Mouse (Mus musculus) mouse embryonic stem cell (cell line): ENCODE results near the gene Rcor1.

ENCODE experiments used
- in situ Hi-C, 2 experiments: fragments of 300-500 bp; cut with MboI; formaldehyde crosslinking; loops; 1 replicate in 1 of 2; 3 replicates in 1 of 2; pipeline ENCODE4 v1.14.3; 2019 to 2020; ENCODE audit warnings: low sequenced_read_pairs in 2 of 2, low pct_unique_long_range_greater_than_20kb in 1 of 2, mixed read lengths in 1 of 2; ENCODE audit not compliant: unreplicated experiment in 1 of 2

Rcor1 gene

GRCm38 (mm10) chr12:111018068-111018467 is 21.1 kb upstream of the Rcor1 start:
- in situ Hi-C loops = no loop called here

- in situ Hi-C loops = no loop called here
Observed at GRCm38 (mm10) chr12:111019086-111019485, 20.1 kb upstream of the Rcor1 start.

GRCm38 (mm10) chr12:111021138-111021537 is 18.0 kb upstream of the Rcor1 start:
- in situ Hi-C loops = no loop called here

- in situ Hi-C loops = no loop called here
Observed at GRCm38 (mm10) chr12:111021577-111021976, 17.6 kb upstream of the Rcor1 start.

GRCm38 (mm10) chr12:111028176-111029167 is 10.7 kb upstream of the Rcor1 start:
- in situ Hi-C loops = no loop called here

DNA sequence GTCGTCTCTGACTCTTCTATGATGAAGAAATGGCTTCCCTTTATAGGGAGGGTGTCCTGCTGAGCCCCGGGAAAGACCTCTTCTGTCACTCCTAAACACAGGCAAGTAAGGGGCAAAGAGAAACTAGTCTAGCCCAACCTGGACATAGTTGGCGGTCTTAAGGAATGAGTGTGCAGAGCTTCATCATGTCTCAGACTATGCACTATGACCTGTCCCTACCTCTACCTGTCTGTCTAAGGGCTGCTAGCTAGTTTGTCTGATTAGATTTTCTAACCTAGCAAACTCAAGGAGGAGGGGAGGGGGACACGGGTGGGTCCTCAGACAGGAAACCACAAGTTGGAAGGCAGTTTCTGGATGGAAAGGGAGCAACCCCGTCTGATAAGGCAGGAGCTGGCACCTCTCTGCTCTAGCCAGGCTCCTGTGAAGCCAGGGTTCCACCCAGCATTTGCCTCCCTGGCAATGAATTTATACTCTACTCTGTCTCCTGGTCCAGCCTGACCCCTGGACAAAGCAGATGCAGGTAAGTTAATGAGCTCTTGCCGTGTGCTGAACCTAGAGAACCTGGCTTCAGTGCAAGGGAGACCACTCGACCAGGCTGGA is 9.8 kb upstream of the Rcor1 start:
- in situ Hi-C loops = no loop called here

DNA sequence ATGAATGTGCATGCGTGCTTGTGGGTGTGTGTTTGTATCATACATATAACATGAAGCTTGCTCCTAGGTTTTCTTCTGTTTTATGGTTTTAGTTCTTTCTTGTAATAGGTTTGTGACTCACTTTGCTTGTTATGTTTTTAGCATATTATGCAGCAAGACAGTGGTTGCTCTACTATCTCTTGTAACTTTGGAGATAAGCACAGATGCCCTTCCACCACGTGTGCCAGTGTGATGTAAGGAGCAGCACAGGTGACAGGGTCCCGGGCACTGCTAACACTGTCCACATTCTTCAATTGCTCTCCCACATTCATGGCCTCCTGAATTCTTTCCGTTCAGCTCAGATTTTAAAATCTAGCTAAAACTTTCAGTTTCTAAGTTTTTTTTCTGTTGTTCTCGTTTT is 6.3 kb upstream of the Rcor1 start:
- in situ Hi-C loops = no loop called here

DNA sequence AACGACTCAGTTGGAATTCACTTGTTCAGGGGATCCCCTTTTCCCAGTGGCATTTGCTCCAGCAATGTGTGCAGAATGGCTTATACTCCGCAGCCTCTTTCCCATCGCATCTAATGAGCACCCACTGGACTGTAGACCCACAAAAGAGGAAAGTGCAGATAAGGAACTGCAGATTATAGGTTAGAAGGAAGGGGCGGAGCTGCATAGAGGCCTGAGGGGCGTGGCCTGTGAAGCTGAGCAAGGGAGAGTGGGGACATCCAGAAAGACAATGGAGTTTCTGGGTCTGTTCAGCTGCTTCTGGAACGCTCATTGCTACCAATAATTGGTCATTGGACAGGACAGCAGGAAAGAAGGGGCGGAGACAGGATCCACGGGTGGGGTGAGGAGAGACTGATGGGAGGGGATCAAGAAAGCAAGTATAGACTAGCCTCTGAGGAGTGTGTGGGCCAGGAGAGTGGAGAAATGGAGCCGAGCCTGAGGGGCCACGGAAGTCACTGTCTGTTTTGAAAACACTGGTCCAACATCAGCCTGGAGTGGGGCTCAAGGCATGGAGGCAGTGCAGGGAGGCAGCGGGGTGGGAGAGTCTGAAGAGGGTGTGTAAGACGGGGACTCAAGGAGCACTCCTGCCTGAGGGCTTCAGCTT is 3.8 kb upstream of the Rcor1 start:
- in situ Hi-C loops = no loop called here

DNA sequence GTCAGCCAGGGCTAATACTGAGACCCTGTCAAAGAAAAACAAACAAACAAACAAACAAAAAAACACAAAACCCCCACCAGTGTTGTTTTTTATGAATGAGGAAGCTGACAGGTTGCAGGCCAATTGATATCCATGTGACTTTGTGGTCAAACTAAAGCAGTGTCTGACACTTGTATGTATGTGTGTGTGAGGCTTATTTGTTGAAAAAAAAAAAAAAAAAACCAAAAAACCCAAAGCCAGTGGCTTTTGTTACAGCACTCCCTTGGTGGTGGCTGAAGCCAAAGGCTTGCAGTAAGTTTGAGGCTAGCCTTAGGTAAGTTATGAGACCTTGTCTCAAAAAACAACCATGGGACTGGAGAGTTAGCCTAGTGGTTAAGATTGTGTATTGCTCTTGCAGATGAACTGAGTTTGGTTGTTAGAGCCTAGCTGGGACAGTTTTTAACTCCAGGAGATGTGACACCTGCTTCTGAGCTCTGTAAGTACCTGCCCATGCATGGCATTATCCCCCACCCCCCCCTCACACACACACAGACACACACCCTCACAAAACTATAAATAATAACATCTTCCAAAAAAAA is 2.9 kb upstream of the Rcor1 start:
- in situ Hi-C loops = no loop called here

GRCm38 (mm10) chr12:111037241-111038180 is 1.6 kb upstream of the Rcor1 start:
- in situ Hi-C loops = no loop called here

DNA sequence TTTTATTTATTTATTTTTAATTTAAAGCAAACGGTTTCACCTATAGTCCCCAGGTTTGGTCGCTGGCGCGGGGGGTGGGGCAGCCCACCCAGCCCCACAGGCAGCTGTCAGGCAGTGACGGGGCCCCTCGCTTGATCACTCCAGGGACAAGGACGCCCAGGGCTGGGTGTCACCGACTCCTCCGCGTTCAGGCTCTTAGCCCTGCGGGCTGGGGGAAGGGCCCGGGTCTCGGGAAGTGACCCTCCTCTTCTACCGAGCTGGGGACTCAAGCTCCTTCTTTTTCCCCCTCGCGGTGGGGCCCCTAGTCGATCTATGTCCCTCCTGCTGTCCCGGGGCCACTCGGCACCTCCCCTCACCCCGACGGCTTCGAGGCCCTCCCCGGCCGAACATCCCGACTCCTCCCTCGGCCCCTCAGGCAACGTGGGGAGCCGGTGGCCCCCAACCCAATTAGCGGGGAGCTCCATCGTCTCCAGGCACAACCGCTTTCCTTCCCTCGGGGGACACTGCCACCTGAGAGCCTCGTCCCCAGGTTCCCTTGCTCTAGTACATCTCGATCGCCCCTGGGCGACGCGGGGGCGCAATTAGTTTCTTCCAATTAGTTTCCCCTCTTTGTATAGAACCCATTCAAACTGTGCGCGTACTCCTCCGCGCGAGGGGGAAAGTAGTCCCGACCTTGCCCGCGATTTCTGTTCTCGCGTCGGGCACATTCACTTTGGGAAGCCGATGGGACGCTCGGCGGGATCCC is 748 bp upstream of the Rcor1 start:
- in situ Hi-C loops = no loop called here

GRCm38 (mm10) chr12:111039771-111040530 is 800 bp downstream of the Rcor1 start:
- in situ Hi-C loops = no loop called here

DNA sequence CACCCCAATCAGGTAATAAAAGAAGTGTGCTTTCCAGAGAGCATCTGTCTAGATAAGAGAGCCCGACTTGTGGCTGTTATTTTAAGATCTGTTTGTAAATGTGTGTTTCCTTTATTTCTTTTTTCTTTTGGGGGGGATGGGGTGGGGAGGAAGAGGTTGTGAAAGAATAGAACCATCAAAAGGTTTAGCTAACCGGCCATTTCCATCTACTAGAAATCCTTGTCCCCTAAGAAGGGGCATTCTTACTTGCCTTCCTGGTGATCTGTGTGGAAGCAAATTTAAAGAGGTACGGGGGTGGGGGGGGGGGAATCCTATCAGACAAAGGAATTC is 1.3 kb downstream of the Rcor1 start:
- in situ Hi-C loops = no loop called here

- in situ Hi-C loops = no loop called here
Observed at GRCm38 (mm10) chr12:111041196-111041595, 2.0 kb downstream of the Rcor1 start.

DNA sequence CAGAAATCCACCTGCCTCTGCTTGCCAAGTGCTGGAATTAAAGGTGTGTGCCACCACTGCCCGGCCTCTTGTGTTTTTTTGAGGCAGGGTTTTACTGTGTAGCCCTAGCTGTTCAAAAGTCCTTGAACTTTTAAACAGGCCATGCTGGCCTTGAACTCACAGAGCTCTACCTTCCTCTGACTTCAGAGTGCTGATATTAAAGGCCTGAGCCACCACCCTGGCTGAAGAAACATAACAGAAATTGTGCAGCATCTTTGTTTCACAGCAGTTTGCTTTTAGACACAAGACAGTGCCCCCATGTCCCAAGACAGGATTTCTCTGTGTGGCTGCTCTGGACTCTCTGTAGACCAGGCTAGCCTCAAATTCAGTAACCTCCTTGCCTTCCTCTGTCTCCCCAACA is 3.2 kb downstream of the Rcor1 start:
- in situ Hi-C loops = no loop called here

- in situ Hi-C loops = no loop called here
Observed at GRCm38 (mm10) chr12:111044880-111045279, 5.7 kb downstream of the Rcor1 start.

DNA sequence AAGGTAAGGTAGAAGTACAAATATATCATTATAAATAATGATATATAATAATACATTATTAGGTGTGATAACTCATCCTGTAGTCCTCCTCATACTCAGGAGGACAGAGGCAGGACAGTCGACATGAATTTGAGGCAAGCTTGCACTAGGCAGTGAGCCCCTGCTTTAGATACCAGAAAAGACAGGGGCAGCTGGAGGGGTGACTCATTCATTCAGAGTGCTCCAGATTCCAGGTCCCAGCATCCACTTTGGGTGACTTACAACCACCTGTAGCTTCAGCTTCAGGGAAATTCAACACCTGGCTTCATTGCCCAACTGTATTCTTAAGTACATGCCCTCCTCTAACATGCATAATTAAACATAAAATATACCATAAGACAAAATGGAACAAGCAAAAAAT is 7.7 kb downstream of the Rcor1 start:
- in situ Hi-C loops = no loop called here
